Comparison of ENCODE assay signal across 8 mouse cellular contexts in the genomic region with DNA sequence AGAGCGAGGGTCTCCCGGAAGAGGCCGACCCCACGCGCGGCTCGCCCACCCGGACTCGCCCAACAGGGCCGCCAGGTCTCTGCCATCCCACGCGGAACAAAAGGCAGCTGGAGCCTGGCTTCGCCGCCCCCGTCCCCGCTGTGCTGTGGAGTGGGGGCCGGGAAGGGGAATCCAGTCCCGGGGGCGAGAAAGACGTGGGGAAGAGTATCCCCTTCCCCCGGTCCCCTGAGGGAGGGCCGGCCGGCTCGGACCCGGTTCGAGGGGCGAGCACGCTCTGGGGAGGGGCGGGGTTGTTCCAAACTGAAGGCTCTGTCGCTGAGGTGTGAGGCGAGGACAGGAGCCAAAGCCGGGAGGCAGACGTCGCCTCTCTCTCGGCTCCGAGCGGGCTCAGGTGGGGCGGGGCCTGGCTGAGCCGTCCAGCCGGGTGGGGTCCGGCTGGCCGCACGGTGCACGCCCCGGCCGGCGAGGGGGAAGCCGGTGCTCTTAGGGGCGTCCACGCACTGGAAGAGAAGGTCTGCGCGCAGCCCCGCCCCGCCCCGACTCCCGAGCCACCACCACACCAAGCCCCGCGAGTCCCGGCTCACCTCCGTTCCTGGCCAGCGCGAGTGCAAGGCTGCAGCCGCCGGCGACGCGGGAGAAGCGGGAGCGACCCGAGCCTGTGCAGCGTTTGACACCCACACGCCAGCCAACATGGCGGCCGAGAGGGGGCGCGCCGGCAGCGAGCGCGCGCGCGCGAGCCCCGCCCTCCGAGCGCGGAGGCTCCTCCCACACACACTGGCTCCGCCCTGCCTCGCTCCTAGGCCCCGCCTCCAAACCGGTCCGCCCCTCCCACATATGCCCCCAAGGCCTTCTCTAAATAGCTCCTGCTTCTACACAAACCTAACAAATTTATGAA. TPM values are rescaled to one million over a fixed set of nuclear protein-coding genes. Genes with fewer than 3 reads are reported as not detected.
A peak's percentile ranks its signal among the peaks of the same experiment; 100 is the strongest.
DNase-seq lines count a peak whose midpoint lies in the region; ATAC-seq and TF ChIP-seq lines count a peak whose summit lies in the region.

Gene Epn2 (minus strand): TSS at position 705 of the 895 bp plus-strand sequence.

- peak within 1 kb of the TSS; percentile 63 for H3K4me3 ChIP-seq in bone marrow macrophage, adult 2 months (ENCODE audit: insufficient read depth, low read length)
- peak within 1 kb of the TSS; percentile 84 for H3K4me3 ChIP-seq in embryonic facial prominence, embryonic 15.5 days (replicated peaks)
- peak within 1 kb of the TSS; percentile 75 for H3K4me3 ChIP-seq in heart, embryonic 11.5 days (ENCODE audit: low read depth, low read length)
- H3K4me3 ChIP-seq in kidney, postnatal 0 days (replicated peaks; ENCODE audit: low read depth, low read length) = peak within 1 kb of the TSS; percentile 79
- peak within 1 kb of the TSS; percentile 68 for H3K4me3 ChIP-seq in liver, embryonic 12.5 days
- peak within 1 kb of the TSS; percentile 66 for H3K4me3 ChIP-seq in stomach, embryonic 15.5 days (replicated peaks)

- peaks cover 8% of the 10 kb centered on the region for H3K4me1 ChIP-seq in bone marrow macrophage, adult 2 months (ENCODE audit: control insufficient read depth, insufficient read depth, low read length)
- peaks cover 22% of the 10 kb centered on the region for H3K4me1 ChIP-seq in embryonic facial prominence, embryonic 15.5 days
- peaks cover 11% of the 10 kb centered on the region; the same call in 1 of the 2 replicates for H3K4me1 ChIP-seq in heart, embryonic 11.5 days (ENCODE audit: control insufficient read depth, insufficient read depth, low read length)
- H3K4me1 ChIP-seq in kidney, postnatal 0 days (replicated peaks; ENCODE audit: insufficient read depth, low read length) = peaks cover 11% of the 10 kb centered on the region
- peaks cover 15% of the 10 kb centered on the region for H3K4me1 ChIP-seq in liver, embryonic 12.5 days
- peaks cover 5% of the 10 kb centered on the region; the same call in 1 of the 2 replicates for H3K4me1 ChIP-seq in stomach, embryonic 15.5 days

- H3K36me3 ChIP-seq in embryonic facial prominence, embryonic 15.5 days = no peaks in the 10 kb centered on the region
- peaks cover 3% of the 10 kb centered on the region; the same call in 1 of the 2 replicates for H3K36me3 ChIP-seq in heart, embryonic 11.5 days (ENCODE audit: control insufficient read depth, insufficient read depth, low read length)
- H3K36me3 ChIP-seq in kidney, postnatal 0 days (ENCODE audit: insufficient read depth, low read length) = no peaks in the 10 kb centered on the region
- no peaks in the 10 kb centered on the region for H3K36me3 ChIP-seq in liver, embryonic 12.5 days
- H3K36me3 ChIP-seq in stomach, embryonic 15.5 days = no peaks in the 10 kb centered on the region

- no peak for TF ChIP-seq CTCF in bone marrow macrophage, adult 2 months (IDR thresholded peaks at IDR 0.05; ENCODE audit: low read depth, low read length)
- TF ChIP-seq CTCF in kidney, postnatal 0 days (IDR thresholded peaks at IDR 0.05; ENCODE audit: low read depth) = peak; percentile 46

- peak; percentile 90 for ATAC-seq in embryonic facial prominence, embryonic 15.5 days (ENCODE audit: insufficient number of reproducible peaks, low FRiP score, low TSS enrichment, low read depth)
- ATAC-seq in heart, embryonic 11.5 days (replicated peaks; ENCODE audit: insufficient number of reproducible peaks, low FRiP score, low TSS enrichment) = peak; percentile 96
- ATAC-seq in kidney, postnatal 0 days (replicated peaks; ENCODE audit: low FRiP score, low read depth) = peak; percentile 93
- ATAC-seq in liver, embryonic 12.5 days = peak; percentile 84
- peak; percentile 93 for ATAC-seq in stomach, embryonic 15.5 days (ENCODE audit: insufficient read depth, low FRiP score, low read depth)

- H3K4me2 ChIP-seq in embryonic facial prominence, embryonic 15.5 days (replicated peaks) = peak within 1 kb of the TSS; percentile 64
- peak within 1 kb of the TSS; percentile 95 for H3K4me2 ChIP-seq in heart, embryonic 11.5 days
- peak within 1 kb of the TSS; percentile 95 for H3K4me2 ChIP-seq in kidney, postnatal 0 days (ENCODE audit: low read length)
- H3K4me2 ChIP-seq in liver, embryonic 12.5 days = peak within 1 kb of the TSS; percentile 96
- peak within 1 kb of the TSS; percentile 84 for H3K4me2 ChIP-seq in stomach, embryonic 15.5 days

- H3K9ac ChIP-seq in embryonic facial prominence, embryonic 15.5 days = peak within 1 kb of the TSS; percentile 80
- H3K9ac ChIP-seq in heart, embryonic 11.5 days (ENCODE audit: low read depth, low read length) = peak within 1 kb of the TSS; percentile 89
- peak within 1 kb of the TSS; percentile 82 for H3K9ac ChIP-seq in kidney, postnatal 0 days (ENCODE audit: low read depth, low read length)
- H3K9ac ChIP-seq in liver, embryonic 12.5 days = peak within 1 kb of the TSS; percentile 71
- peak within 1 kb of the TSS; percentile 60 for H3K9ac ChIP-seq in stomach, embryonic 15.5 days

- H3K27ac ChIP-seq in bone marrow macrophage, adult 2 months (ENCODE audit: insufficient read depth, low read depth, low read length) = no peak within 1 kb of the TSS
- peak within 1 kb of the TSS; percentile 87 for H3K27ac ChIP-seq in embryonic facial prominence, embryonic 15.5 days (replicated peaks)
- H3K27ac ChIP-seq in heart, embryonic 11.5 days (ENCODE audit: low read depth, low read length) = peak within 1 kb of the TSS; percentile 90
- peak within 1 kb of the TSS; percentile 88 for H3K27ac ChIP-seq in kidney, postnatal 0 days
- peak within 1 kb of the TSS; percentile 52; the same call in 1 of the 2 replicates for H3K27ac ChIP-seq in liver, embryonic 12.5 days
- H3K27ac ChIP-seq in stomach, embryonic 15.5 days = peak within 1 kb of the TSS; percentile 89

- H3K9me3 ChIP-seq in embryonic facial prominence, embryonic 15.5 days (replicated peaks) = no peaks in the 10 kb centered on the region
- H3K9me3 ChIP-seq in heart, embryonic 11.5 days (replicated peaks; ENCODE audit: control insufficient read depth, low read length) = no peaks in the 10 kb centered on the region
- H3K9me3 ChIP-seq in kidney, postnatal 0 days (replicated peaks; ENCODE audit: low read length) = no peaks in the 10 kb centered on the region
- H3K9me3 ChIP-seq in liver, embryonic 12.5 days (replicated peaks) = no peaks in the 10 kb centered on the region
- no peaks in the 10 kb centered on the region for H3K9me3 ChIP-seq in stomach, embryonic 15.5 days

- H3K27me3 ChIP-seq in embryonic facial prominence, embryonic 15.5 days = no peaks in the 10 kb centered on the region
- no peaks in the 10 kb centered on the region for H3K27me3 ChIP-seq in heart, embryonic 11.5 days (ENCODE audit: control insufficient read depth, insufficient read depth, low read length)
- no peaks in the 10 kb centered on the region for H3K27me3 ChIP-seq in kidney, postnatal 0 days (ENCODE audit: insufficient read depth, low read length)
- H3K27me3 ChIP-seq in liver, embryonic 12.5 days (replicated peaks) = peaks cover 69% of the 10 kb centered on the region
- H3K27me3 ChIP-seq in stomach, embryonic 15.5 days (replicated peaks) = no peaks in the 10 kb centered on the region

- peak; percentile 79 for DNase-seq in CD4-positive, CD25-positive, alpha-beta regulatory T cell, adult 2 months (ENCODE audit: low read depth, low spot score)
- peak; percentile 82 for DNase-seq in kidney, postnatal 0 days (ENCODE audit: low spot score)
- peak; percentile 87 for DNase-seq in neural tube, embryonic 10.5 days (ENCODE audit: extremely low spot score, low spot score)

- TF ChIP-seq POLR2A in bone marrow macrophage, adult 2 months (IDR thresholded peaks at IDR 0.05; ENCODE audit: borderline replicate concordance, low read depth, low read length) = no peak

- under 1% methylated on average over 72 of the region's 93 CpGs for WGBS in embryonic facial prominence, embryonic 15.5 days
- under 1% methylated on average over 79 of the region's 93 CpGs for WGBS in heart, embryonic 11.5 days (ENCODE audit: insufficient replicate concordance)
- WGBS in kidney, postnatal 0 days = under 1% methylated on average over 71 of the region's 93 CpGs
- under 1% methylated on average over 87 of the region's 93 CpGs for WGBS in liver, embryonic 12.5 days (ENCODE audit: insufficient replicate concordance)
- under 1% methylated on average over 89 of the region's 93 CpGs for WGBS in stomach, embryonic 15.5 days

RNA-seq across cellular contexts. Expression of gene Epn2, which starts in this region (rescaled TPM):
- polyA plus RNA-seq in bone marrow macrophage, adult 2 months (2012; ENCODE audit: insufficient read depth, insufficient read length, missing spikeins) = 3.1 and 3.2 TPM in 2 replicates
- 28.6 and 31.0 TPM in 2 replicates for polyA plus RNA-seq in embryonic facial prominence, embryonic 15.5 days (2015; fragmentation: Nextera tagmentation; extraction: Ambion mirVana)
- 23.3 and 23.7 TPM in 2 replicates for polyA plus RNA-seq in heart, embryonic 11.5 days (2014; fragmentation: Nextera tagmentation; extraction: Ambion mirVana)
- 22.1 and 22.4 TPM in 2 replicates for polyA plus RNA-seq in kidney, postnatal 0 days (2015; fragmentation: Nextera tagmentation; extraction: Ambion mirVana)
- polyA plus RNA-seq in liver, embryonic 12.5 days (2016; fragmentation: Nextera tagmentation; extraction: Ambion mirVana) = 5.2 and 6.2 TPM in 2 replicates
- polyA plus RNA-seq in stomach, embryonic 15.5 days (2015; fragmentation: Nextera tagmentation; extraction: Ambion mirVana) = 19.7 and 22.5 TPM in 2 replicates
